Mouse (Mus musculus): ENCODE data around the gene AC109138.7. TPM values are rescaled to one million over a fixed set of nuclear protein-coding genes. Genes with fewer than 3 reads are reported as not detected.

Gene AC109138.7
- total RNA-seq, 1 experiment, result not detected

GRCm38 (mm10) chr19:4231253-4232185 lies 17.4 kb downstream of the AC109138.7 start, which contains the start of gene Pold4:
Gene Pold4 (plus strand): TSS chr19:4231899.
- Histone ChIP-seq H3K4me1 (ENCODE audit: control insufficient read depth in 2 of 2, insufficient read depth in 2 of 2, low read length in 2 of 2, poor library complexity in 1 of 2) (peaks cover 2 to 9% of the 10 kb centered on the region in 2 experiments; a peak in 1 of 4 replicates), H3K9ac (ENCODE audit: insufficient read depth, low read depth, low read length, poor library complexity, severe bottlenecking) (peak within 1 kb of the TSS; percentile 23; the same call in 1 of the 2 replicates), H3K36me3 (ENCODE audit: control insufficient read depth, insufficient read depth, low read length, poor library complexity, severe bottlenecking) (no peaks in the 10 kb centered on the region), H3K27ac (ENCODE audit: insufficient read depth, low read depth, low read length, poor library complexity, severe bottlenecking) (0 out of 2 replicates have a peak within 1 kb of the TSS, but pooled peaks have one; percentile 6), H3K9me3 (ENCODE audit: control insufficient read depth, insufficient read depth, low read depth, low read length) (no peaks in the 10 kb centered on the region), H3K4me3 (ENCODE audit: insufficient read depth in 1 of 2, low read depth in 1 of 2, low read length in 2 of 2, poor library complexity in 1 of 2, severe bottlenecking in 1 of 2) (peak within 1 kb of the TSS; percentile 63 to 89)
- TF ChIP-seq ZNF384 (IDR thresholded peaks at IDR 0.05; ENCODE audit: low read depth, low read length) (no peak), CHD2 (IDR thresholded peaks at IDR 0.05; ENCODE audit: low read depth, low read length) (0 out of 2 replicates have a peak, but pooled peaks have one; percentile 40), HCFC1 (IDR thresholded peaks at IDR 0.05; ENCODE audit: borderline replicate concordance, insufficient read depth, low read length) (no peak), ZC3H11A (IDR thresholded peaks at IDR 0.05; ENCODE audit: borderline replicate concordance, low read depth, low read length) (no peak), MAFK (IDR thresholded peaks at IDR 0.05; ENCODE audit: insufficient read depth, low read depth, low read length) (no peak)
- in situ Hi-C loops (cut with MboI; ENCODE audit: low sequenced_read_pairs in 2 of 2, unreplicated experiment in 2 of 2), result no loop called here
- peak; percentile 79 for DNase-seq (ENCODE audit: low read depth, low spot score)

- Histone ChIP-seq H3K4me3 (ENCODE audit: insufficient read depth in 1 of 2, low read depth in 1 of 2, low read length in 2 of 2, poor library complexity in 1 of 2, severe bottlenecking in 1 of 2) (peak overlapping the region; percentile 63 to 89; a peak in 3 of 4 replicates), H3K27ac (ENCODE audit: insufficient read depth, low read depth, low read length, poor library complexity, severe bottlenecking) (0 out of 2 replicates have a peak overlapping the region, but pooled peaks have one; percentile 6), H3K9me3 (ENCODE audit: control insufficient read depth, insufficient read depth, low read depth, low read length) (no peaks in the 10 kb centered on the region), H3K36me3 (ENCODE audit: control insufficient read depth, insufficient read depth, low read length, poor library complexity, severe bottlenecking) (no peaks in the 10 kb centered on the region), H3K4me1 (ENCODE audit: control insufficient read depth in 2 of 2, insufficient read depth in 2 of 2, low read length in 2 of 2, poor library complexity in 1 of 2) (peaks cover 2 to 9% of the 10 kb centered on the region in 2 experiments; a peak in 1 of 4 replicates), H3K9ac (ENCODE audit: insufficient read depth, low read depth, low read length, poor library complexity, severe bottlenecking) (no peak overlapping the region; the same call in 1 of the 2 replicates)
- DNase-seq (ENCODE audit: low read depth, low spot score), result no peak
- in situ Hi-C loops (cut with MboI; ENCODE audit: low sequenced_read_pairs in 2 of 2, unreplicated experiment in 2 of 2), result no loop called here
- no peak for TF ChIP-seq CHD2 (IDR thresholded peaks at IDR 0.05; ENCODE audit: low read depth, low read length)
- TF ChIP-seq ZNF384 (IDR thresholded peaks at IDR 0.05; ENCODE audit: low read depth, low read length), result no peak
- no peak for TF ChIP-seq MAFK (IDR thresholded peaks at IDR 0.05; ENCODE audit: insufficient read depth, low read depth, low read length)
Observed at GRCm38 (mm10) chr19:4232186-4232572, 18.0 kb downstream of the AC109138.7 start.

- Histone ChIP-seq H3K4me1 (ENCODE audit: control insufficient read depth in 2 of 2, insufficient read depth in 2 of 2, low read length in 2 of 2, poor library complexity in 1 of 2) (peaks cover 2 to 6% of the 10 kb centered on the region in 2 experiments; a peak in 1 of 4 replicates), H3K27ac (ENCODE audit: insufficient read depth, low read depth, low read length, poor library complexity, severe bottlenecking) (no peak overlapping the region), H3K36me3 (ENCODE audit: control insufficient read depth, insufficient read depth, low read length, poor library complexity, severe bottlenecking) (no peaks in the 10 kb centered on the region), H3K9ac (ENCODE audit: insufficient read depth, low read depth, low read length, poor library complexity, severe bottlenecking) (no peak overlapping the region), H3K4me3 (ENCODE audit: insufficient read depth in 1 of 2, low read depth in 1 of 2, low read length in 2 of 2, poor library complexity in 1 of 2, severe bottlenecking in 1 of 2) (no peak overlapping the region), H3K9me3 (ENCODE audit: control insufficient read depth, insufficient read depth, low read depth, low read length) (no peaks in the 10 kb centered on the region)
- TF ChIP-seq CHD2 (IDR thresholded peaks at IDR 0.05; ENCODE audit: low read depth, low read length), result no peak
- TF ChIP-seq ZC3H11A (IDR thresholded peaks at IDR 0.05; ENCODE audit: borderline replicate concordance, low read depth, low read length), result no peak
- TF ChIP-seq MAFK (IDR thresholded peaks at IDR 0.05; ENCODE audit: insufficient read depth, low read depth, low read length), result no peak
- no peak for TF ChIP-seq HCFC1 (IDR thresholded peaks at IDR 0.05; ENCODE audit: borderline replicate concordance, insufficient read depth, low read length)
- TF ChIP-seq ZNF384 (IDR thresholded peaks at IDR 0.05; ENCODE audit: low read depth, low read length), result no peak
- DNase-seq (ENCODE audit: low read depth, low spot score), result no peak
- in situ Hi-C loops (cut with MboI; ENCODE audit: low sequenced_read_pairs in 2 of 2, unreplicated experiment in 2 of 2), result no loop called here
Observed at GRCm38 (mm10) chr19:4232651-4233050, 18.5 kb downstream of the AC109138.7 start.

- H3K9me3 ChIP-seq (ENCODE audit: control insufficient read depth, insufficient read depth, low read depth, low read length), result no peaks in the 10 kb centered on the region
- H3K4me3 ChIP-seq (ENCODE audit: insufficient read depth in 1 of 2, low read depth in 1 of 2, low read length in 2 of 2, poor library complexity in 1 of 2, severe bottlenecking in 1 of 2), result no peak overlapping the region
- no peak for DNase-seq (ENCODE audit: low read depth, low spot score)
- no peaks in the 10 kb centered on the region for H3K36me3 ChIP-seq (ENCODE audit: control insufficient read depth, insufficient read depth, low read length, poor library complexity, severe bottlenecking)
- in situ Hi-C loops (cut with MboI; ENCODE audit: low sequenced_read_pairs in 2 of 2, unreplicated experiment in 2 of 2), result no loop called here
- H3K27ac ChIP-seq (ENCODE audit: insufficient read depth, low read depth, low read length, poor library complexity, severe bottlenecking), result no peak overlapping the region
- peaks cover 2 to 3% of the 10 kb centered on the region in 2 experiments; a peak in 1 of 4 replicates for H3K4me1 ChIP-seq (ENCODE audit: control insufficient read depth in 2 of 2, insufficient read depth in 2 of 2, low read length in 2 of 2, poor library complexity in 1 of 2)
- TF ChIP-seq ZC3H11A (IDR thresholded peaks at IDR 0.05; ENCODE audit: borderline replicate concordance, low read depth, low read length) (no peak), CHD2 (IDR thresholded peaks at IDR 0.05; ENCODE audit: low read depth, low read length) (no peak), ZNF384 (IDR thresholded peaks at IDR 0.05; ENCODE audit: low read depth, low read length) (no peak), HCFC1 (IDR thresholded peaks at IDR 0.05; ENCODE audit: borderline replicate concordance, insufficient read depth, low read length) (no peak), MAFK (IDR thresholded peaks at IDR 0.05; ENCODE audit: insufficient read depth, low read depth, low read length) (no peak)
- no peak overlapping the region for H3K9ac ChIP-seq (ENCODE audit: insufficient read depth, low read depth, low read length, poor library complexity, severe bottlenecking)
Observed at GRCm38 (mm10) chr19:4234548-4234947, 20.4 kb downstream of the AC109138.7 start.
